9 mouse cellular contexts compared by ENCODE assay signal in the genomic region with DNA sequence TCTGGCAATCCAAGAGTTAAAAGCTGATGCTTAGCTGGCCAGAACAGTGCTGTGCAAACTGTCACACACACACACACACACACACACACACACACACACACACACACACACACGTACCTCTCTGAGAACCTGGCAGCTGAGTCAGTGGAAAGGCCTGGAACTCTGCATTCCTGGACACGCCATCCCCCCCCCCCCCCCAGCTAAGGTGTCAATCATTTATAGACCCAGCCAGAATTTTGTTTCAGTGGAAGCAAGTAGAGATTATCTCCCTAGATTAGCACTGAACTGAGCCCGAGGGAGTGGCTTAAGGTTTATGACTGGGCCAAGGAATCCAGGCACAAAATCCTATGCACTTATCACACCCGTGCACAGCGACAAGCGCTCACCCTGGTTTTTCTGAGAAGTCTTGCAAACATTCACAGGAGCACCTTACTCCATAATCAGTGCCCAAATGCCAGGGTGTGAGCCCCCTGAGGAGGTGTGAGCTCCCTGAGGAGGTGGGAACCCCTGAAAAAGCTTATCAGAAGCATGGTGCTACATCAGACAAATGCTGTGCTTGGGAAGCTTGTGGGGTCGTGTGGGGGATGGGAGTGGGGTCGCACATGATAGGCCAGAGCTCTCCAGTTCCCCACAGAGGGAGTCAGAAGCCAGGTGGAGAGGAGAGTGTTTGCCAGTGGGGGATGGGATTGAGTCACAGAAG. TPM values are rescaled to one million over a fixed set of nuclear protein-coding genes. Genes with fewer than 3 reads are reported as not detected.
A peak's percentile ranks its signal among the peaks of the same experiment; 100 is the strongest.
DNase-seq lines count a peak whose midpoint lies in the region; ATAC-seq and TF ChIP-seq lines count a peak whose summit lies in the region.
"Had no signal": no experiment of that assay in that cellular context is flagged by ENCODE, and none has a peak within 500 bp of the region (broad histone marks: within the 10 kb centered on the region; RNA-seq: fewer than 3 reads in every experiment).

No protein-coding gene starts in this region.

- H3K27ac ChIP-seq in left cerebral cortex, adult 2 months = peak overlapping the region; percentile 11; the same call in 1 of the 2 replicates
- H3K27ac ChIP-seq in kidney, embryonic 16.5 days (ENCODE audit: low read length) = peak overlapping the region; percentile 81
- H3K27ac ChIP-seq in midbrain, embryonic 13.5 days = no peak overlapping the region

- DNase-seq in left cerebral cortex, adult 2 months (ENCODE audit: extremely low spot score in 1 of 2, low spot score in 2 of 2) = no peak
- DNase-seq in left cerebral cortex, adult 18-20 months (ENCODE audit: low spot score in 2 of 2) = no peak
- peak; percentile 11 for DNase-seq in brain, embryonic 14.5 days (ENCODE audit: low read depth)
- no peak for DNase-seq in ovary, postnatal 14 days (ENCODE audit: low spot score)
- DNase-seq in cerebellum, adult 9-11 months = no peak
- DNase-seq: heart, postnatal 14 days had no signal

- intact Hi-C loops in left cerebral cortex, adult 2 months (cut with DNase I) = loop anchor here (5.0 kb wide), 1 partner anchor 71 kb away; no protein-coding TSS in a partner anchor

- no peaks in the 10 kb centered on the region for H3K27me3 ChIP-seq in kidney, embryonic 16.5 days (ENCODE audit: insufficient read depth, low read length)
- no peaks in the 10 kb centered on the region for H3K27me3 ChIP-seq in midbrain, embryonic 13.5 days

- no peak overlapping the region for H3K4me3 ChIP-seq in left cerebral cortex, adult 2 months
- H3K4me3 ChIP-seq in kidney, embryonic 16.5 days (ENCODE audit: low read length) = no peak overlapping the region
- no peak overlapping the region for H3K4me3 ChIP-seq in midbrain, embryonic 13.5 days (replicated peaks)

- ATAC-seq in kidney, embryonic 16.5 days (ENCODE audit: low FRiP score, low TSS enrichment) = peak; percentile 68
- ATAC-seq in megakaryocyte progenitor cell, adult 5-6 weeks (replicated peaks; ENCODE audit: poor library complexity) = peak; percentile 34
- no peak for ATAC-seq in midbrain, embryonic 13.5 days

- WGBS in kidney, embryonic 16.5 days = 14% methylated on average over 8 of the region's 8 CpGs
- WGBS in midbrain, embryonic 13.5 days = 37% methylated on average over 8 of the region's 8 CpGs

- no peak for TF ChIP-seq POLR2A in brain, embryonic 14.5 days (IDR thresholded peaks at IDR 0.05; ENCODE audit: borderline replicate concordance, extremely low read depth, insufficient read depth, insufficient read length, poor library complexity, severe bottlenecking)

- no peak overlapping the region for H3K4me2 ChIP-seq in kidney, embryonic 16.5 days (replicated peaks; ENCODE audit: low read depth, low read length)
- H3K4me2 ChIP-seq in midbrain, embryonic 13.5 days (replicated peaks) = no peak overlapping the region

- peaks cover 12% of the 10 kb centered on the region for H3K4me1 ChIP-seq in kidney, embryonic 16.5 days (ENCODE audit: insufficient read depth, low read length)
- no peaks in the 10 kb centered on the region for H3K4me1 ChIP-seq in midbrain, embryonic 13.5 days (replicated peaks)

- no peaks in the 10 kb centered on the region for H3K9me3 ChIP-seq in kidney, embryonic 16.5 days (ENCODE audit: low read length)
- H3K9me3 ChIP-seq in midbrain, embryonic 13.5 days = no peaks in the 10 kb centered on the region

- 0 out of 2 replicates have a peak overlapping the region, but pooled peaks have one; percentile 7 for H3K9ac ChIP-seq in kidney, embryonic 16.5 days (replicated peaks; ENCODE audit: low read length)
- H3K9ac ChIP-seq in midbrain, embryonic 13.5 days (replicated peaks) = no peak overlapping the region

- H3K36me3 ChIP-seq in kidney, embryonic 16.5 days (ENCODE audit: insufficient read depth, low read length) = no peaks in the 10 kb centered on the region
- H3K36me3 ChIP-seq in midbrain, embryonic 13.5 days = no peaks in the 10 kb centered on the region

- no peak for TF ChIP-seq CTCF in left cerebral cortex, adult 2 months (IDR thresholded peaks at IDR 0.05)
- no peak for TF ChIP-seq CTCF in brain, embryonic 14.5 days (IDR thresholded peaks at IDR 0.05; ENCODE audit: borderline replicate concordance, extremely low read depth, insufficient read depth, insufficient read length)

RNA-seq across cellular contexts. Expression of a gene that starts 9.2 kb away (rescaled TPM):
- 10 to 100 TPM; 10.1 to 11.4 TPM for total RNA-seq in left cerebral cortex, adult 2 months (2021)
- total RNA-seq in left cerebral cortex, adult 18-20 months (2021) = 1 to 10 TPM; 5.9 to 7.2 TPM
- 0.39 and 0.52 TPM in 2 replicates for polyA plus RNA-seq in brain, embryonic 14.5 days (2012; rRNA removed)
- polyA plus RNA-seq in kidney, embryonic 16.5 days (2015; fragmentation: Nextera tagmentation; extraction: Ambion mirVana) = 4.0 and 5.1 TPM in 2 replicates
- total RNA-seq in megakaryocyte progenitor cell, adult 5-6 weeks (2015) = not detected in 2 replicates
- total RNA-seq in megakaryocyte progenitor cell, adult 5-6 weeks (2017) = not detected in 2 replicates
- polyA plus RNA-seq in midbrain, embryonic 13.5 days (2015; fragmentation: Nextera tagmentation; extraction: Ambion mirVana) = 0.13 and 0.14 TPM in 2 replicates
- total RNA-seq: heart, postnatal 14 days had no signal

RNA-seq across cellular contexts. Expression of a gene that starts 33.3 kb away (rescaled TPM):
- 100 to 1,000 TPM; 298 to 310 TPM for total RNA-seq in left cerebral cortex, adult 2 months (2021)
- 100 to 1,000 TPM; 311 to 318 TPM for total RNA-seq in left cerebral cortex, adult 18-20 months (2021)
- 59.0 and 98.8 TPM in 2 replicates for polyA plus RNA-seq in brain, embryonic 14.5 days (2012; rRNA removed)
- 67.5 and 68.2 TPM in 2 replicates for polyA plus RNA-seq in kidney, embryonic 16.5 days (2015; fragmentation: Nextera tagmentation; extraction: Ambion mirVana)
- 30.9 and 37.2 TPM in 2 replicates for total RNA-seq in megakaryocyte progenitor cell, adult 5-6 weeks (2015)
- total RNA-seq in megakaryocyte progenitor cell, adult 5-6 weeks (2017) = 86.2 and 116 TPM in 2 replicates
- polyA plus RNA-seq in midbrain, embryonic 13.5 days (2015; fragmentation: Nextera tagmentation; extraction: Ambion mirVana) = 70.0 and 72.9 TPM in 2 replicates

RNA-seq across cellular contexts. Expression of a gene that starts 36.2 kb away (rescaled TPM):
- total RNA-seq in left cerebral cortex, adult 2 months (2021) = 1 to 10 TPM; 1.1 to 1.4 TPM
- total RNA-seq in left cerebral cortex, adult 18-20 months (2021) = 1 to 10 TPM in 1 of 2 experiments, under 1 TPM in 1; 0.72 to 1.3 TPM
- 0.95 and 0.97 TPM in 2 replicates for polyA plus RNA-seq in brain, embryonic 14.5 days (2012; rRNA removed)
- polyA plus RNA-seq in kidney, embryonic 16.5 days (2015; fragmentation: Nextera tagmentation; extraction: Ambion mirVana) = 0.66 and 0.99 TPM in 2 replicates
- total RNA-seq in megakaryocyte progenitor cell, adult 5-6 weeks (2015) = 1.6 and 2.0 TPM in 2 replicates
- total RNA-seq in megakaryocyte progenitor cell, adult 5-6 weeks (2017) = 1.1 and 2.0 TPM in 2 replicates
- 1.2 and 1.4 TPM in 2 replicates for polyA plus RNA-seq in midbrain, embryonic 13.5 days (2015; fragmentation: Nextera tagmentation; extraction: Ambion mirVana)

RNA-seq across cellular contexts. Expression of a gene that starts 36.5 kb away (rescaled TPM):
- 10 to 100 TPM; 21.8 to 24.8 TPM for total RNA-seq in left cerebral cortex, adult 2 months (2021)
- total RNA-seq in left cerebral cortex, adult 18-20 months (2021) = 10 to 100 TPM; 22.0 to 23.7 TPM
- polyA plus RNA-seq in brain, embryonic 14.5 days (2012; rRNA removed) = 28.3 and 29.9 TPM in 2 replicates
- polyA plus RNA-seq in kidney, embryonic 16.5 days (2015; fragmentation: Nextera tagmentation; extraction: Ambion mirVana) = 32.3 and 32.5 TPM in 2 replicates
- 38.1 and 47.5 TPM in 2 replicates for total RNA-seq in megakaryocyte progenitor cell, adult 5-6 weeks (2015)
- total RNA-seq in megakaryocyte progenitor cell, adult 5-6 weeks (2017) = 41.8 and 46.6 TPM in 2 replicates
- polyA plus RNA-seq in midbrain, embryonic 13.5 days (2015; fragmentation: Nextera tagmentation; extraction: Ambion mirVana) = 23.3 and 23.6 TPM in 2 replicates

Comparison
In these comparisons a context has a peak if more than half of its experiments do, and no peak if none do; other contexts are left out.
1. RNA of a gene that starts 9.2 kb away (total RNA-seq): 10.1 to 11.4 TPM in left cerebral cortex, adult 2 months and 5.9 to 7.2 TPM in left cerebral cortex, adult 18-20 months; not detected in megakaryocyte progenitor cell, adult 5-6 weeks; every median in the first group is over 4 times any median in the second.